Comparison of ENCODE assay signal across 8 mouse cellular contexts in genomic region chr12:110485585-110486331, GRCm38 (mm10). TPM values are rescaled to one million over a fixed set of nuclear protein-coding genes. Genes with fewer than 3 reads are reported as not detected.
DNase-seq lines count a peak whose midpoint lies in the region; ATAC-seq and TF ChIP-seq lines count a peak whose summit lies in the region.

No protein-coding gene starts in this region.

- TF ChIP-seq RAD21 in MEL (IDR thresholded peaks at IDR 0.05; ENCODE audit: low read depth, low read length), result no peak

- H3K4me2 ChIP-seq in lung, embryonic 16.5 days (ENCODE audit: low read depth, low read length), result peak overlapping the region; percentile 82

- peak; percentile 88 to 90 for ATAC-seq in hematopoietic stem cell, adult 5-6 weeks (replicated peaks in 1 of 2; ENCODE audit: insufficient read depth in 1 of 2, low FRiP score in 2 of 2, low TSS enrichment in 1 of 2, low read depth in 1 of 2, poor library complexity in 2 of 2, severe bottlenecking in 2 of 2)
- ATAC-seq in lung, embryonic 16.5 days (ENCODE audit: low read depth), result peak; percentile 91

- TF ChIP-seq EP300 in MEL (IDR thresholded peaks at IDR 0.05; ENCODE audit: low read depth in 1 of 2, low read length in 2 of 2), result peak in 1 of 2 experiments; percentile 30; a peak in 1 of 4 replicates

- under 1% methylated on average over 27 of the region's 27 CpGs for WGBS in lung, embryonic 16.5 days

- H3K27ac ChIP-seq in MEL (ENCODE audit: control insufficient read depth, low read depth, low read length), result peak overlapping the region; percentile 95
- peak overlapping the region; percentile 100 for H3K27ac ChIP-seq in lung, embryonic 16.5 days (ENCODE audit: low read length)

- TF ChIP-seq CTCF in MEL (IDR thresholded peaks at IDR 0.05 in 2 of 3, conservative IDR thresholded peaks at IDR 0.05 in 1 of 3; ENCODE audit: control insufficient read depth in 1 of 3, insufficient read depth in 1 of 3, low read depth in 2 of 3, low read length in 3 of 3, poor library complexity in 1 of 3, severe bottlenecking in 1 of 3), result no peak

- H3K27me3 ChIP-seq in MEL (ENCODE audit: control insufficient read depth in 1 of 2, insufficient read depth in 2 of 2, low read length in 2 of 2), result no peaks in the 10 kb centered on the region
- no peaks in the 10 kb centered on the region for H3K27me3 ChIP-seq in lung, embryonic 16.5 days (ENCODE audit: control insufficient read depth, insufficient read depth, low read depth, low read length)

- H3K4me1 ChIP-seq in MEL (ENCODE audit: control insufficient read depth in 1 of 2, insufficient read depth in 2 of 2, low read length in 2 of 2), result peaks cover 4 to 19% of the 10 kb centered on the region in 2 experiments
- peaks cover 27% of the 10 kb centered on the region for H3K4me1 ChIP-seq in lung, embryonic 16.5 days (replicated peaks; ENCODE audit: control insufficient read depth, insufficient read depth, low read length)

- peak overlapping the region; percentile 94 for H3K9ac ChIP-seq in MEL (ENCODE audit: control insufficient read depth, low read depth, low read length, poor library complexity, severe bottlenecking)
- H3K9ac ChIP-seq in lung, embryonic 16.5 days (ENCODE audit: low read length), result peak overlapping the region; percentile 90

- peaks cover 58% of the 10 kb centered on the region for H3K79me2 ChIP-seq in MEL (ENCODE audit: control insufficient read depth, insufficient read depth, low read length, poor library complexity)

- TF ChIP-seq POLR2A in MEL (IDR thresholded peaks at IDR 0.05; ENCODE audit: control insufficient read depth in 1 of 2, insufficient read depth in 1 of 2, low read depth in 1 of 2, low read length in 2 of 2, poor library complexity in 1 of 2), result peak; percentile 38 to 77; a peak in 3 of 4 replicates

- peaks cover 1 to 14% of the 10 kb centered on the region in 2 experiments; a peak in 3 of 4 replicates for H3K36me3 ChIP-seq in MEL (ENCODE audit: control insufficient read depth in 1 of 2, insufficient read depth in 2 of 2, low read length in 2 of 2)
- peaks cover 2% of the 10 kb centered on the region; the same call in 1 of the 2 replicates for H3K36me3 ChIP-seq in lung, embryonic 16.5 days (ENCODE audit: control insufficient read depth, insufficient read depth, low read length)

- H3K9me3 ChIP-seq in MEL (replicated peaks; ENCODE audit: insufficient read depth, low read length), result no peaks in the 10 kb centered on the region
- H3K9me3 ChIP-seq in lung, embryonic 16.5 days (ENCODE audit: control insufficient read depth, low read length), result no peaks in the 10 kb centered on the region

- peak overlapping the region; percentile 74 to 83 for H3K4me3 ChIP-seq in MEL (ENCODE audit: control insufficient read depth in 1 of 2, insufficient read depth in 1 of 2, low read depth in 2 of 2, low read length in 2 of 2)
- H3K4me3 ChIP-seq in lung, embryonic 16.5 days (ENCODE audit: low read length), result peak overlapping the region; percentile 70

- DNase-seq in MEL (ENCODE audit: low read depth, low spot score), result peak; percentile 96
- DNase-seq in cerebellum, adult 8-10 months, result peak; percentile 61
- peak; percentile 91 for DNase-seq in forelimb bud, embryonic 11.5 days (ENCODE audit: low read depth, low spot score)
- peak; percentile 74 for DNase-seq in layer of hippocampus, adult 9-10 months (ENCODE audit: low spot score)
- peak; percentile 62 for DNase-seq in ovary, postnatal 10 days (ENCODE audit: low spot score)
- peak; percentile 86 to 88 for DNase-seq in thymus, postnatal 10 days (ENCODE audit: low spot score in 2 of 2)

TF ChIP-seq in MEL, 35 proteins besides CTCF, POLR2A, EP300 and RAD21:
- TF ChIP-seq TAL1 (IDR thresholded peaks at IDR 0.05; ENCODE audit: low read length) (no peak), ZKSCAN1 (IDR thresholded peaks at IDR 0.05; ENCODE audit: low read depth, low read length) (peak; percentile 63; the same call in 1 of the 2 replicates), NRF1 (IDR thresholded peaks at IDR 0.05; ENCODE audit: insufficient read depth, low read depth, low read length, poor library complexity, severe bottlenecking) (no peak), GATA1 (IDR thresholded peaks at IDR 0.05; ENCODE audit: low read depth, low read length) (no peak), ZNF384 (IDR thresholded peaks at IDR 0.05; ENCODE audit: low read depth, low read length) (peak; percentile 99), NELFE (IDR thresholded peaks at IDR 0.05; ENCODE audit: low read depth, low read length) (peak; percentile 67), CHD2 (IDR thresholded peaks at IDR 0.05; ENCODE audit: low read length) (peak; percentile 80), POLR2AphosphoS2 (IDR thresholded peaks at IDR 0.05; ENCODE audit: low read length) (peak; percentile 75), MAX (IDR thresholded peaks at IDR 0.05; ENCODE audit: low read length) (no peak), MAFK (IDR thresholded peaks at IDR 0.05; ENCODE audit: borderline replicate concordance, low read depth, low read length) (no peak), ELF1 (IDR thresholded peaks at IDR 0.05; ENCODE audit: low read depth, low read length) (peak; percentile 52; the same call in 1 of the 2 replicates), BHLHE40 (IDR thresholded peaks at IDR 0.05; ENCODE audit: borderline replicate concordance, low read depth, low read length) (no peak), JUND (IDR thresholded peaks at IDR 0.05; ENCODE audit: low read depth, low read length) (no peak), MEF2A (IDR thresholded peaks at IDR 0.05; ENCODE audit: extremely low read depth, insufficient replicate concordance, low read depth, low read length, poor library complexity, severe bottlenecking) (no peak), MAZ (IDR thresholded peaks at IDR 0.05; ENCODE audit: low read depth, low read length) (0 out of 2 replicates have a peak, but pooled peaks have one; percentile 6), MXI1 (IDR thresholded peaks at IDR 0.05; ENCODE audit: low read depth, low read length) (peak; percentile 68), UBTF (IDR thresholded peaks at IDR 0.05; ENCODE audit: borderline replicate concordance, insufficient read depth, low read depth, low read length) (no peak), RCOR1 (IDR thresholded peaks at IDR 0.05; ENCODE audit: low read depth, low read length) (no peak), MYC (IDR thresholded peaks at IDR 0.05; ENCODE audit: low read depth, low read length) (0 out of 2 replicates have a peak, but pooled peaks have one; percentile 13), HCFC1 (IDR thresholded peaks at IDR 0.05; ENCODE audit: low read depth, low read length) (peak; percentile 70), E2F4 (IDR thresholded peaks at IDR 0.05; ENCODE audit: borderline replicate concordance, low read depth, low read length) (no peak), TCF12 (IDR thresholded peaks at IDR 0.05; ENCODE audit: low read depth, low read length) (peak; percentile 45), TBP (IDR thresholded peaks at IDR 0.05; ENCODE audit: low read depth, low read length) (peak; percentile 92), ZMIZ1 (IDR thresholded peaks at IDR 0.05; ENCODE audit: low read depth, low read length) (peak; percentile 45; the same call in 1 of the 2 replicates), SIN3A (IDR thresholded peaks at IDR 0.05; ENCODE audit: low read length) (peak; percentile 84), ZC3H11A (IDR thresholded peaks at IDR 0.05; ENCODE audit: low read depth, low read length) (no peak), ETS1 (IDR thresholded peaks at IDR 0.05; ENCODE audit: low read depth, low read length) (peak; percentile 71), USF2 (IDR thresholded peaks at IDR 0.05; ENCODE audit: borderline replicate concordance in 1 of 2, insufficient read depth in 1 of 2, low read depth in 1 of 2, low read length in 2 of 2) (no peak), GABPA (IDR thresholded peaks at IDR 0.05; ENCODE audit: low read depth, low read length) (no peak), CHD1 (IDR thresholded peaks at IDR 0.05; ENCODE audit: low read depth, low read length) (no peak; the same call in 1 of the 2 replicates)

RNA-seq across cellular contexts. Expression of gene Ppp2r5c, which starts 38.8 kb away (rescaled TPM):
- 72.0 and 78.6 TPM in 2 replicates for total RNA-seq in MEL (2012; rRNA removed)
- 10 to 100 TPM; 93.9 to 100.0 TPM for polyA plus RNA-seq in MEL (2012; ENCODE audit: insufficient read depth in 1 of 2, insufficient read length in 2 of 2, low read depth in 1 of 2, low replicate concordance in 2 of 2, missing spikeins in 1 of 2)
- 222 and 248 TPM in 2 replicates for total RNA-seq in hematopoietic stem cell, adult 5-6 weeks (2017)
- polyA plus RNA-seq in lung, embryonic 16.5 days (2015; fragmentation: Nextera tagmentation; extraction: Ambion mirVana), result 150 and 156 TPM in 2 replicates

Comparison
In these comparisons a context has a peak if more than half of its experiments do, and no peak if none do; other contexts are left out.
1. Peak in every context shown above with its lines: DNase-seq, ATAC-seq, H3K4me3 ChIP-seq and H3K27ac ChIP-seq.